Mouse (Mus musculus) CD4-positive naive resting alpha-beta T cell, adult 57 days (primary cell): ENCODE results near the gene Wdr90. TPM values are rescaled to one million over a fixed set of nuclear protein-coding genes. Genes with fewer than 3 reads are reported as not detected.

Source experiments
- total RNA-seq: library from RNA; stranded (reverse); gene quantifications from one replicate; pipeline ENCODE4 v1.2.4, GENCODE M21; 2023

The Wdr90 gene
- total RNA-seq, result 28.6 TPM

DNA sequence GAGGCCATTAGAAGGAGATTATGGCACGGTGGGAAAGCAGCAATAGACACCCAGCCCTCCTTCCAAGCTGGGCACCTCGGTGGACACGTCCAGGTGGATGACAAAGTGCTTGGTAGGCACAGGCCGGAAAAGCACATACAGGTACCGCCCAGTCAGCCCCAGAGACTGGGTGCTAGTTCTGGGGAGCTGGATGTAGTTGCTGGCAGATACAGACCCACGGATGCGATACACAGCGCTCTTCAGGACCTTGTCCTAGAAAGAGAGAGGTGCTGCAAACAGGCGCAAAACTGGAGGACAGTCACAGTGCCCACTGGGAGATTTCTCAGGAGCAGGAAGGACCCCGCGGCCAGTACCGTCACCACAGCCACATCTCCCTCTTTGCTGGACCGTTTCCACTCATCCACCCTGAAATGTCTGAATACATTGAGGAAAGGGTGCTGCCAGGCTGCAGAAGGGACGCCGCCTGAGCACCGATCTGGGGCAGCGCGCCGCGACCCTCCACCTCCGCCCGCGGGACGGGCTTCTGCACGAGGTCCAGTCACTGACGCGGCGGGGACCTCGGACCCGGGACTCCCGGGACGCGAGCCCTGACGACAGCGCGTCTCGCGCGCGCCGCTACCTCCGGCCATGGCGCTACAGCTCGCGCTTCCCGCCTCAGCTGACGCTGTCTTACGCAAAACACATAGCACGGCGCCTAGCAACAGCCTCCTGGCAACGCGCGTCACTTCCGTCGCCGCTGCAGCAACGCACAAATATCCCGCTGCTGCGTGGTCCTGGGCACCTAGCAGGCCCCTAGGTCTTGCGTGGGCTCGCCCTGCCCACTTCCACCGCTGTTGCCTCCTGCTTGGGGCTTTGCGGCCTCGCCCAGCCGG lies at the start of gene Wdr90:
TSS of gene Wdr90 (minus strand) at position 670 of the 872 bp plus-strand sequence.

DNA sequence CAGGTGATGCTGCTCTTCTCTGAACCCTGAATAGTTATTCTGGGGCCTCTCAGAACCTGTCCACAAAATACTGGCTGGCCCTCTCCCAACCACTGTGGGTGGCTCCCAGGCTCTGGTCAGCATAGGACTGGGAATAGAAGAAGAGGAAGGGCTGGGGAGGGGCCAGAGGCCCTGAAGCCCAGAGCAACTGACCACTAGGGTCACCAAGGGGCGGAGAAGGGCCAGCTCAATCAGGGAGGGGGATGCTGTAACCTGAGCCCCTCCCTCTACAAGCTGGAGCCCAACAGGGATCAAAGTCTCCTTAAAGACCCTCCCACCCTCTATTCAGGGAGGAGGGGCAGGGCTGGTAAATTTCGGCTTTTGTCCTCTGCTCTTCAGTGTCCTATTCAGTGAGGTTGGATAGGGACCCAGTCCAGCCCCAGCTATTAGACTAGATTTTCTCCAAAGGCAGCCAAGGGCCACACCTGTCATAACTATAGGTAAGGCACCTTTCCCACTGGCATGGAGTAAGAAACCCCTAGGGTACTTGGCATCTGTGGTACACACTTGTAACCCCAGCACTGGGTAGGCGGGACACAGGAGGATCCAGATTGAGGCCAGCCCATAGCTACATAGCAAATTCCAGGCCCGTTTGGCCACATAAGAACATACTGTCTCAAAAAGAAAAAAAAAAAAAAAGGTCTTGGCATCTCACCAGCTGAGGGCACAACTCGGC lies 19.1 kb upstream of the Wdr90 start, which contains the start of gene Wfikkn1:
TSS of gene Wfikkn1 (minus strand) at position 663 of the 715 bp plus-strand sequence.

DNA sequence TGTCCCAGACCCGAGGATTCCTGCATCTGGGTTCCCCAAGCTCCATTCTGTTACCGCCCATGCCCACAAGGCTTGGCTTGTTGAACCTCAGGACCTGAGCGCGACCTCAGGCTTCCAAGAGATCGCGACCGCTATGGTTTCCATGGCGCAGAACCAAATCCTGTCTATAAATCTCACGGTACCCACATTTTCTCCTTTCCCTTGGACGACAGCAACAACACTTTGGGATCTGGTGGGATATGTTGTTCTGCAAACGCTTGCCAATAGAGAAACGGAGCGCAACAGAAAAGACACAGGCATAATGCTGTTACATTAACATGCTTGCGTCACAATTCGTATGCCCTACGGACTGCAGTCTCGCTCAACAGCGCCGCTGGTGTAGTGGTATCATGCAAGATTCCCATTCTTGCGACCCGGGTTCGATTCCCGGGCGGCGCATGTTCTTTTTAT lies 13.4 kb upstream of the Wdr90 start, which contains the start of gene Mettl26:
TSS of gene Mettl26 (plus strand) at position 354 of the 450 bp plus-strand sequence.

GRCm38 (mm10) chr17:25868601-25869191 lies 7.4 kb upstream of the Wdr90 start, which contains the start of gene Mcrip2:
Gene Mcrip2 (minus strand): TSS chr17:25868764.

DNA sequence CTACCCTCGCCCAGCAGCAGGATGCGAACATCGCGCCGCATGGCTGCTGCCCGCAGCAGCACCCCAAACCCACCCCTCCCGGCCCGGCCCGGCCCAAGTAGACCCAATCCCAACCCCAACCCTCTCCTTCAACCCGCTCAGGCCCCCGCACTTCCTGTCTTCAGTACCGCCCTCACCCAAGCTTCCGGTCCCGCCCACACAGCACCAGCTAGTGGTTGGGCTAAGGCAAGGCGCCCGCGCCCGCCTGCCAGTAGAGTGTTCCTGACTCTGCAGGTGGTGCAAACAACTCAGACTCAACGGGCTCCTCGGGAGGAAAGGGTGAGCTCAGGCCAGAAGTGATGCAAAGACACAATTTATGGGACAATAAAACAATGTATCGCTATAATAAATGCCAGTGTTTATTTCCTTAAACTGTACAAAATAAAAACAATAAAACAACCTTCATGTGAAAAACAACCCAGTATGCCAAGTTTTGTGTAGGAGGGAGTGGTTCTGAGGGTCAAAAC lies 16.9 kb downstream of the Wdr90 start, which contains the start of gene Rhot2:
TSS of gene Rhot2 (minus strand) at position 456 of the 506 bp plus-strand sequence.

GRCm38 (mm10) chr17:25841117-25841880 lies 20.0 kb downstream of the Wdr90 start, which contains the start of gene Gm20683:
Gene Gm20683 (minus strand): TSS chr17:25841763.

GRCm38 (mm10) chr17:25837076-25837410 lies 24.3 kb downstream of the Wdr90 start, which contains the start of gene Rhbdl1:
Gene Rhbdl1 (minus strand): TSS chr17:25837295.

GRCm38 (mm10) chr17:25833291-25833663 lies 28.0 kb downstream of the Wdr90 start, which contains the start of gene Stub1:
Gene Stub1 (minus strand): TSS chr17:25833404.

GRCm38 (mm10) chr17:25828712-25829557 lies 32.4 kb downstream of the Wdr90 start, which contains the start of gene Jmjd8:
Gene Jmjd8 (plus strand): TSS chr17:25828867.

DNA sequence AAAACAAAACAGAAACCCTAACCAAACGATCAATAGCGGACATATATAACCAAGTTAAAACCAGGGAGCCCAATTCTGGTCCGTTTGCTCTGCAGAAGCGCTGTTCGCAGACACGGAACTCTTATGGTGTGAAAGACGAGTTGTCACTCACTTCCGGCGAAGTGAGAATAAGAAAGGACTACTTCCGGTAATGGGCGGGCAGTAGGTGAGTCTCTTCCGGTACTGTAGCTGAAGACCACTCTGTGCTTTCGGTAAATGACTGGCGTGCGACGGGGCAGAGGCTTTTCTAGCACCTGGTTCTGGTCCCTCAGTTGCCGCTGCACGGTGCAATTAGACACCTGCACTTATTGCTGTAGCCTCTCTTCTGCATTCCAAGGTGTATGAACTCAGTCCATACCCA lies 37.8 kb downstream of the Wdr90 start, which contains the start of gene Wdr24:
TSS of gene Wdr24 (plus strand) at position 176 of the 400 bp plus-strand sequence.

GRCm38 (mm10) chr17:25808789-25809605 lies 52.3 kb downstream of the Wdr90 start, which contains the start of gene Fbxl16:
Gene Fbxl16 (plus strand): TSS chr17:25809085.

DNA sequence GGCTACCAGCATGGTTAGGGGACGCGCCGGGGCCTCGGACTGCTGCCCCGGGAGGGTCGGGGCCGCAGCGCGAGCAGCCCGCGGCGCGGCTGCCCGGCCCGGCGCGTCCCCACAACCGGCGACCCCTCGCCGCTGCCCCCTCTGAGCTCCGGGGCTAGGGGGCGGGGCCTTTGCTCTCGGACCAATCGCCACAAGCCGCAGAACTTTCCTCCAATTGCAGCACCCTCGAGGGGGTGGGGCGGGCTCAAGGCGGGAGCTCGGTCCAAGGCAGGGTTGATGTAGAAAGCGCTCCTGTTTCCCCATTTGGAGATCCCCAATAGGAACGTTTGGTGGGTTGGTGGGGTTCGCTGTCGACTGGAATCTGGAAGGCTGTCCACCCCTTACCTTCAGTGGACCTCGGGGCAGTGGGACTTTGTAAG lies 64.3 kb downstream of the Wdr90 start, which contains the start of gene Metrn:
TSS of gene Metrn (minus strand) at position 186 of the 419 bp plus-strand sequence.

DNA sequence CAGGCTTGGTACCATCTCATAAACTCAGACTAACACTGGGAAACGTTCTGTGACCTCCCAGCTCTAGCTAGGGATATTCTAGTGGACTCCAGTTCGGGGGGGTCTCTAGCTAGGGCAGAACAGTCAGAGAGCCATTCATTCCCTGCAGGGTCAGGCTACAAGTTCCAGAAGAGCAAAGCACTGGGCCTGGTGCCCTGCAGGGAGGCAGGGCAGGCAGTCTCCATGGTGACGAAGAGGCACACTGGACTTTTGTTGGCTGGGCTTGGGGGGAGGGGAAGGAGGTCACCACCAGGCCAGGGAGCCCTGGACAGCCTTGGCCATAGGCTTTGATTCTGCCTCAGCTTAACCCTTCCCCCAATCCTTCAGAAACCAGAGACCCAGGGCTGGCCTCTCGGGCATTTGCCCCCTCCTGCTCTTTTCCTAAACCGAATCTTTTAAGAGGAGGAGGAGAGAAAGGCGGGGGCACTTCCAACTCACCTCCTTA lies 65.7 kb downstream of the Wdr90 start, which contains the start of gene AC134908.4:
TSS of gene AC134908.4 (minus strand) at position 51 of the 484 bp plus-strand sequence.

Other genes starting within 250 kb of the Wdr90 start
- gene Gng13, start 144.3 kb downstream of the Wdr90 start, total RNA-seq, result not detected
- 7.2 TPM for gene Chtf18, start 134.1 kb downstream of the Wdr90 start, total RNA-seq
- gene Rpusd1, start 133.8 kb downstream of the Wdr90 start, total RNA-seq, result 5.6 TPM
- gene Mslnl, start 125.5 kb downstream of the Wdr90 start, total RNA-seq, result not detected
- gene Msln, start 107.1 kb downstream of the Wdr90 start, total RNA-seq, result 2.0 TPM
- 18.2 TPM for gene Narfl, start 87.7 kb downstream of the Wdr90 start, total RNA-seq
- 28.0 TPM for gene Haghl, start 75.8 kb downstream of the Wdr90 start, total RNA-seq
- gene Ccdc78, start 74.9 kb downstream of the Wdr90 start, total RNA-seq, result not detected
- 56.0 TPM for gene Fam173a, start 68.6 kb downstream of the Wdr90 start, total RNA-seq
- gene AC134908.4, start 65.8 kb downstream of the Wdr90 start, total RNA-seq, result not detected
- gene Metrn, start 64.4 kb downstream of the Wdr90 start, total RNA-seq, result 22.5 TPM
- not detected for gene Fbxl16, start 52.4 kb downstream of the Wdr90 start, total RNA-seq
- 19.9 TPM for gene Wdr24, start 37.9 kb downstream of the Wdr90 start, total RNA-seq
- 32.6 TPM for gene Jmjd8, start 32.6 kb downstream of the Wdr90 start, total RNA-seq
- gene Stub1, start 28.1 kb downstream of the Wdr90 start, total RNA-seq, result 74.2 TPM
- gene Rhbdl1, start 24.2 kb downstream of the Wdr90 start, total RNA-seq, result 11.7 TPM
- gene Gm20683, start 19.7 kb downstream of the Wdr90 start, total RNA-seq, result 11.6 TPM
- gene Rhot2, start 16.6 kb downstream of the Wdr90 start, total RNA-seq, result 77.4 TPM
- 3.6 TPM for gene Mcrip2, start 7.3 kb upstream of the Wdr90 start, total RNA-seq
- gene Mettl26, start 13.6 kb upstream of the Wdr90 start, total RNA-seq, result 29.1 TPM
- gene Wfikkn1, start 19.4 kb upstream of the Wdr90 start, total RNA-seq, result 9.4 TPM
- gene Rab40c, start 58.2 kb upstream of the Wdr90 start, total RNA-seq, result 22.2 TPM
- 56.0 TPM for gene Pigq, start 83.4 kb upstream of the Wdr90 start, total RNA-seq
- gene Nhlrc4, start 83.5 kb upstream of the Wdr90 start, total RNA-seq, result not detected
- not detected for gene A930017K11Rik, start 91.1 kb upstream of the Wdr90 start, total RNA-seq
- 40.8 TPM for gene Capn15, start 124.3 kb upstream of the Wdr90 start, total RNA-seq
- 22.1 TPM for gene Rab11fip3, start 208.1 kb upstream of the Wdr90 start, total RNA-seq
- gene Decr2, start 228.8 kb upstream of the Wdr90 start, total RNA-seq, result 5.7 TPM
- gene Nme4, start 234.1 kb upstream of the Wdr90 start, total RNA-seq, result 5.0 TPM